Mouse (Mus musculus): ENCODE measurements around the gene Iyd.

Gene Iyd

GRCm38 (mm10) chr10:3549384-3549783, 9.3 kb downstream of the Iyd start:
- DNase-seq (ENCODE audit: low read depth, low spot score), result no peak

- DNase-seq (ENCODE audit: low read depth, low spot score), result no peak
Measured at GRCm38 (mm10) chr10:3555128-3555527, 15.1 kb downstream of the Iyd start.

GRCm38 (mm10) chr10:3556538-3556937, 16.5 kb downstream of the Iyd start:
- DNase-seq (ENCODE audit: low read depth, low spot score), result no peak

GRCm38 (mm10) chr10:3559136-3559535, 19.1 kb downstream of the Iyd start:
- DNase-seq (ENCODE audit: low read depth, low spot score), result no peak

GRCm38 (mm10) chr10:3562165-3562564, 22.1 kb downstream of the Iyd start:
- no peak for DNase-seq (ENCODE audit: low read depth, low spot score)

GRCm38 (mm10) chr10:3565126-3565525, 25.1 kb downstream of the Iyd start:
- DNase-seq (ENCODE audit: low read depth, low spot score), result no peak

- DNase-seq (ENCODE audit: low read depth, low spot score), result no peak
Measured at GRCm38 (mm10) chr10:3567821-3568220, 27.8 kb downstream of the Iyd start.

- peak; percentile 3 for DNase-seq (ENCODE audit: low read depth, low spot score)
Measured at GRCm38 (mm10) chr10:3572723-3573649, 32.9 kb downstream of the Iyd start.

GRCm38 (mm10) chr10:3573905-3574500, 34.0 kb downstream of the Iyd start:
- DNase-seq (ENCODE audit: low read depth, low spot score), result no peak

- DNase-seq (ENCODE audit: low read depth, low spot score), result no peak
Measured at GRCm38 (mm10) chr10:3590632-3591031, 50.6 kb downstream of the Iyd start.

GRCm38 (mm10) chr10:3591790-3592189, 51.8 kb downstream of the Iyd start:
- DNase-seq (ENCODE audit: low read depth, low spot score), result no peak

GRCm38 (mm10) chr10:3596697-3597096, 56.7 kb downstream of the Iyd start:
- DNase-seq (ENCODE audit: low read depth, low spot score), result no peak

GRCm38 (mm10) chr10:3597760-3598159, 57.7 kb downstream of the Iyd start:
- no peak for DNase-seq (ENCODE audit: low read depth, low spot score)
